Mouse (Mus musculus) cerebellum, adult 2 months (tissue): ENCODE data around the gene Tanc1. TPM values are rescaled to one million over a fixed set of nuclear protein-coding genes. Genes with fewer than 3 reads are reported as not detected.

Source experiments
- DNase-seq, 2 experiments: peaks; one replicate each; pipeline ENCODE4 v3.0.0; 2021
- H3K27ac ChIP-seq: fragments of 200-500 bp; 2 replicates; pipeline ENCODE4 v1.5.1; 2012; ENCODE audit warnings: low read length, control low read depth, inconsistent platforms; ENCODE audit not compliant: insufficient read depth
- H3K27me3 ChIP-seq: fragments of 200-500 bp; 2 replicates; pipeline ENCODE4 v1.6.1; 2012; ENCODE audit warnings: inconsistent platforms, mild to moderate bottlenecking, low read length, moderate library complexity; ENCODE audit not compliant: control insufficient read depth, insufficient read depth
- H3K4me1 ChIP-seq: fragments of 200-500 bp; 2 replicates; pipeline ENCODE4 v1.6.1; 2011; ENCODE audit warnings: low read length; ENCODE audit not compliant: control insufficient read depth, insufficient read depth
- H3K4me3 ChIP-seq: fragments of 200-500 bp; replicated peaks from 2 replicates; pipeline ENCODE3; 2011; ENCODE audit warnings: mild to moderate bottlenecking, low read depth, low read length, control low read depth; ENCODE audit not compliant: insufficient read depth
- CTCF ChIP-seq: fragments of 200-500 bp; IDR thresholded peaks from 2 replicates; pipeline ENCODE4 v1.5.1; 2011; ENCODE audit warnings: low read depth, mild to moderate bottlenecking, control low read depth, low read length, moderate library complexity, borderline replicate concordance; ENCODE audit not compliant: insufficient read depth
- POLR2A ChIP-seq: fragments of 200-500 bp; IDR thresholded peaks from 2 replicates; pipeline ENCODE4 v1.6.1; 2011; ENCODE audit warnings: low read length, control low read depth, borderline replicate concordance; ENCODE audit not compliant: insufficient read depth
- WGBS: fragments of 180-500 bp; shearing (Covaris S2); methylation state at CpG from one replicate; pipeline ENCODE4 v1.1.7; 2018; 5-methylcytosine and 5-hydroxymethylcytosine counted together
- polyA plus RNA-seq: library from polyadenylated mRNA; depleted of rRNA; stranded (reverse); fragments of >200 nt; gene quantifications from 2 replicates; pipeline ENCODE4 v1.2.3, GENCODE M21; 2012

The Tanc1 gene
- polyA plus RNA-seq, 1 experiment, result 40.7 TPM

GRCm38 (mm10) chr2:59673351-59673750, 61.5 kb downstream of the Tanc1 start:
- H3K4me3 ChIP-seq, result no peak overlapping the region
- H3K4me1 ChIP-seq, result peaks cover 30% of the 10 kb centered on the region
- H3K27me3 ChIP-seq, result no peaks in the 10 kb centered on the region
- DNase-seq, result no peak
- 96% methylated on average over 6 of the region's 6 CpGs for WGBS
- no peak overlapping the region for H3K27ac ChIP-seq
- no peak for TF ChIP-seq POLR2A
- no peak for TF ChIP-seq CTCF

GRCm38 (mm10) chr2:59673877-59674276, 62.0 kb downstream of the Tanc1 start:
- H3K4me3 ChIP-seq, result no peak overlapping the region
- peaks cover 33% of the 10 kb centered on the region for H3K4me1 ChIP-seq
- no peaks in the 10 kb centered on the region for H3K27me3 ChIP-seq
- H3K27ac ChIP-seq, result no peak overlapping the region
- WGBS, result 82% methylated on average over 1 of the region's 1 CpGs
- TF ChIP-seq CTCF, result no peak
- no peak for TF ChIP-seq POLR2A
- DNase-seq, result no peak

- Histone ChIP-seq H3K4me3 (no peak overlapping the region), H3K27me3 (no peaks in the 10 kb centered on the region), H3K4me1 (peaks cover 41% of the 10 kb centered on the region), H3K27ac (no peak overlapping the region)
- 48% methylated on average over 17 of the region's 17 CpGs for WGBS
- no peak for TF ChIP-seq CTCF
- no peak for TF ChIP-seq POLR2A
- no peak for DNase-seq
These were observed 63.6 kb downstream of the Tanc1 start for GRCm38 (mm10) chr2:59675270-59675995.

GRCm38 (mm10) chr2:59676041-59676440, 64.2 kb downstream of the Tanc1 start:
- Histone ChIP-seq H3K27me3 (no peaks in the 10 kb centered on the region), H3K27ac (no peak overlapping the region), H3K4me1 (peaks cover 41% of the 10 kb centered on the region), H3K4me3 (no peak overlapping the region)
- no peak for TF ChIP-seq CTCF
- TF ChIP-seq POLR2A, result no peak
- WGBS, result 84% methylated on average over 6 of the region's 6 CpGs
- no peak for DNase-seq

- TF ChIP-seq CTCF (no peak), POLR2A (no peak)
- H3K27me3 ChIP-seq, result no peaks in the 10 kb centered on the region
- H3K27ac ChIP-seq, result no peak overlapping the region
- H3K4me1 ChIP-seq, result peaks cover 41% of the 10 kb centered on the region
- 72% methylated on average over 6 of the region's 6 CpGs for WGBS
- H3K4me3 ChIP-seq, result no peak overlapping the region
- no peak for DNase-seq
These were observed 64.6 kb downstream of the Tanc1 start for GRCm38 (mm10) chr2:59676442-59676841.

GRCm38 (mm10) chr2:59679424-59680020, 67.7 kb downstream of the Tanc1 start:
- H3K27me3 ChIP-seq, result no peaks in the 10 kb centered on the region
- no peak overlapping the region for H3K27ac ChIP-seq
- no peak for DNase-seq
- no peak overlapping the region for H3K4me3 ChIP-seq
- 84% methylated on average over 10 of the region's 10 CpGs for WGBS
- TF ChIP-seq CTCF (no peak), POLR2A (no peak)
- H3K4me1 ChIP-seq, result peaks cover 37% of the 10 kb centered on the region

- H3K4me1 ChIP-seq, result peaks cover 29% of the 10 kb centered on the region
- H3K27me3 ChIP-seq, result no peaks in the 10 kb centered on the region
- 60% methylated on average over 5 of the region's 5 CpGs for WGBS
- no peak overlapping the region for H3K27ac ChIP-seq
- no peak for DNase-seq
- no peak for TF ChIP-seq CTCF
- no peak for TF ChIP-seq POLR2A
- H3K4me3 ChIP-seq, result no peak overlapping the region
These were observed 68.9 kb downstream of the Tanc1 start for GRCm38 (mm10) chr2:59680736-59681135.

- H3K4me3 ChIP-seq, result no peak overlapping the region
- no peaks in the 10 kb centered on the region for H3K27me3 ChIP-seq
- peaks cover 26% of the 10 kb centered on the region for H3K4me1 ChIP-seq
- 96% methylated on average over 4 of the region's 4 CpGs for WGBS
- no peak overlapping the region for H3K27ac ChIP-seq
- no peak for DNase-seq
- TF ChIP-seq CTCF, result no peak
- no peak for TF ChIP-seq POLR2A
These were observed 69.3 kb downstream of the Tanc1 start for GRCm38 (mm10) chr2:59681181-59681580.
